Mouse (Mus musculus) liver, adult (tissue): ENCODE results near the gene Cdca5.
A peak's percentile ranks its signal among the peaks of the same experiment; 100 is the strongest.

Source experiments
- GATA4 ChIP-seq: IDR thresholded peaks from 2 replicates; pipeline ENCODE4 v1.6.1; 2014; ENCODE audit warnings: mild to moderate bottlenecking, low read length; ENCODE audit not compliant: insufficient replicate concordance

Cdca5 gene

GRCm38 (mm10) chr19:6118677-6119185 lies 33.9 kb downstream of the Cdca5 start:
- TF ChIP-seq GATA4: no peak

- TF ChIP-seq GATA4: no peak
Observed at GRCm38 (mm10) chr19:6121761-6122160, 37.0 kb downstream of the Cdca5 start.

GRCm38 (mm10) chr19:6123330-6123729 lies 38.5 kb downstream of the Cdca5 start:
- TF ChIP-seq GATA4: no peak

GRCm38 (mm10) chr19:6124898-6125297 lies 40.1 kb downstream of the Cdca5 start:
- TF ChIP-seq GATA4: no peak

- no peak for TF ChIP-seq GATA4
Observed at GRCm38 (mm10) chr19:6126289-6126688, 41.5 kb downstream of the Cdca5 start.

GRCm38 (mm10) chr19:6126789-6127580 lies 42.2 kb downstream of the Cdca5 start:
- TF ChIP-seq GATA4: no peak

GRCm38 (mm10) chr19:6127760-6128341 lies 43.1 kb downstream of the Cdca5 start, which contains the start of gene Snx15:
Snx15 (minus strand) TSS chr19:6128304.
- TF ChIP-seq GATA4: peak; percentile 21; the same call in 1 of the 2 replicates

GRCm38 (mm10) chr19:6132171-6132827 lies 47.5 kb downstream of the Cdca5 start:
- no peak for TF ChIP-seq GATA4

- no peak for TF ChIP-seq GATA4
Observed at GRCm38 (mm10) chr19:6136397-6136796, 51.6 kb downstream of the Cdca5 start.

- TF ChIP-seq GATA4: no peak
Observed at GRCm38 (mm10) chr19:6139701-6140100, 54.9 kb downstream of the Cdca5 start.

GRCm38 (mm10) chr19:6140374-6140677 lies 55.5 kb downstream of the Cdca5 start:
- TF ChIP-seq GATA4: no peak

GRCm38 (mm10) chr19:6140678-6141393 lies 56.1 kb downstream of the Cdca5 start, which contains the start of gene Batf2:
Batf2 (plus strand) TSS chr19:6140983.
- no peak for TF ChIP-seq GATA4

- TF ChIP-seq GATA4: no peak
Observed at GRCm38 (mm10) chr19:6141394-6141749, 56.6 kb downstream of the Cdca5 start, which contains the start of gene Arl2. Arl2 (minus strand) TSS chr19:6141548.
